Mouse (Mus musculus) bone marrow macrophage, adult 2 months (primary cell): Measurements from ENCODE around the gene Nr1d1. TPM values are rescaled to one million over a fixed set of nuclear protein-coding genes. Genes with fewer than 3 reads are reported as not detected.

Experiments
- H3K27ac ChIP-seq: 2 replicates; pipeline ENCODE4 v1.5.1; 2012; ENCODE audit warnings: low read depth, low read length; ENCODE audit not compliant: insufficient read depth
- H3K4me1 ChIP-seq: 2 replicates; pipeline ENCODE4 v1.6.1; 2012; ENCODE audit warnings: low read length; ENCODE audit not compliant: control insufficient read depth, insufficient read depth
- H3K4me3 ChIP-seq: 2 replicates; pipeline ENCODE4 v1.5.1; 2012; ENCODE audit warnings: mild to moderate bottlenecking, low read length, moderate library complexity; ENCODE audit not compliant: insufficient read depth
- CTCF ChIP-seq: IDR thresholded peaks from 2 replicates; pipeline ENCODE4 v1.5.1; 2012; ENCODE audit warnings: low read depth, mild to moderate bottlenecking, low read length, moderate library complexity
- POLR2A ChIP-seq: IDR thresholded peaks from 2 replicates; pipeline ENCODE4 v1.6.1; 2012; ENCODE audit warnings: mild to moderate bottlenecking, low read depth, low read length, borderline replicate concordance
- polyA plus RNA-seq: library from polyadenylated mRNA; stranded (reverse); fragments of >200 nt; gene quantifications from 2 replicates; pipeline ENCODE4 v1.2.4, GENCODE M21; 2012; ENCODE audit not compliant: missing spikeins, insufficient read depth, insufficient read length

Nr1d1 gene
- polyA plus RNA-seq, 1 experiment: 8.2 TPM

DNA sequence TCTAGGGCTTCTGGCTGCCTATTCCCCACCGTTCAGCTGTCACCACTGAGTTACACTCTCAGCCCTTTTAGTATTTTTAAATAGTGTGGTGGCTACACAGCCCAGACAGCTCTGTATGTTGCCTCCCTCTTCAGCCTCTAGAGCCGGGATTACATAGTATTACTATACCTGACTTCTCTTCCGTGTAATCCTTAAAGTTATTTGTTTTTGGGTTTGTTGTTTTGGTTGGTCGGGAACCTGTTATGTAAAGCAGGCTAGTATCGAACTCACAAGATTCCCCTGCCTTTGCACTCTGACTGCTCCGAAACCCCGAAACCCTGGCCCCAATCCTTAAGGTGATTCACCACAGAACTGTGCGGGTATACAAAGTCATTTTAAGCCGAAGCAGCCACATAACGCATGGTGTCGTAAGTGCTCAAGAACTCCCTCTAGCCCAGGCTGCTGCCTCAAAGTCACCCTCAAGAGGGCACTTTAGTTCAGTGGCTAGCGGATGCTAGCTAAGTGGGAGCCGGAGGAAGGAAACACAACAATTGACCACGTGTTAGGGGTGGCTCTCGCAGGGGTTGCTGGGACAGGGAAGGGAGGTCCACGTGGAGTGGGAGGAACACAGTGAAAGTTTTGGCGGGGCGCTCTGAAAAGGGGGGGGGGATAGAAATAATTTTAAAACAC is 13.6 kb upstream of the Nr1d1 start:
- TF ChIP-seq CTCF: peak; percentile 60; the same call in 1 of the 2 replicates
- no peak for TF ChIP-seq POLR2A
- Histone ChIP-seq H3K4me1 (peaks cover 46% of the 10 kb centered on the region), H3K4me3 (peak overlapping the region; percentile 78), H3K27ac (peak overlapping the region; percentile 75)

DNA sequence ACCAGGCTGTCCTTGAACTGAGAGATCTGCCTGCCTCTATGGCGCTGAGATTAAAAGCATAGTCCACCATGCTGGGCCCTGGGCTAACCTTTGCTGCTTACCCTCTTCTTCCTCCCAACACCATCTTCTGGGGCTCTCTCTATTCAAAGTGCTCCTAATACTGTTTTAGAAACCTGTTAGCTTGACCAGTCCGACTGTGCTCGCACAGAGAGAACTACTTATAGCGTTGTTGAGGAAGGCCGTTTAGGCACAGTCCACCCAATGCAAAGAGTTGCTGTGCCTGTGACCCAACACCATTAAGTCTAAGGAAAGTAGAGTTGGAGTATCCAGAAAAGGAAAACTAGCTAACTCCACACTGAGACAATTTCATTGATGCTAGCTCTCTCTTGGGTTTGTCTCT is 13.0 kb upstream of the Nr1d1 start:
- H3K4me1 ChIP-seq: peaks cover 44% of the 10 kb centered on the region
- no peak overlapping the region for H3K4me3 ChIP-seq
- no peak for TF ChIP-seq POLR2A
- TF ChIP-seq CTCF: 0 out of 2 replicates have a peak, but pooled peaks have one; percentile 0
- H3K27ac ChIP-seq: peak overlapping the region; percentile 75

DNA sequence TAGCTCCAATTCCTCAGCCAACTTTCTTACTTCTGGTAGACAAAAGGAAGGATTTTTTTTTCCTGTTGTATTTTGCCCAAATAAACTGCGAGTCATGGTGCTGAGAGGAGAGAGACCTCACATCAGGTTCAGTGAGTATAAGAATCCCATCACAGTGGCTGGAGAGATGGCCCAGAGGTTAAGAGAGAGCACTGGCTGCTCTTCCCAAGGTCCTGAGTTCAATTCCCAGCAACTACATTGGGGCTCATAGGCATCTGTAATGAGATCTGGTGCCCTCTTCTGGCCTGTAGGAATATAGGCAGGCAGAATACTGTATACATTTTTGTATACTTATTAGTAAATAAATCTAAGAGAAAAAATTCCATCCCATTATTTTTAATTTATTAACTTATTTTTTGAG is 12.6 kb upstream of the Nr1d1 start:
- Histone ChIP-seq H3K4me3 (no peak overlapping the region), H3K4me1 (peaks cover 48% of the 10 kb centered on the region), H3K27ac (no peak overlapping the region)
- TF ChIP-seq POLR2A (no peak), CTCF (0 out of 2 replicates have a peak, but pooled peaks have one; percentile 6)

DNA sequence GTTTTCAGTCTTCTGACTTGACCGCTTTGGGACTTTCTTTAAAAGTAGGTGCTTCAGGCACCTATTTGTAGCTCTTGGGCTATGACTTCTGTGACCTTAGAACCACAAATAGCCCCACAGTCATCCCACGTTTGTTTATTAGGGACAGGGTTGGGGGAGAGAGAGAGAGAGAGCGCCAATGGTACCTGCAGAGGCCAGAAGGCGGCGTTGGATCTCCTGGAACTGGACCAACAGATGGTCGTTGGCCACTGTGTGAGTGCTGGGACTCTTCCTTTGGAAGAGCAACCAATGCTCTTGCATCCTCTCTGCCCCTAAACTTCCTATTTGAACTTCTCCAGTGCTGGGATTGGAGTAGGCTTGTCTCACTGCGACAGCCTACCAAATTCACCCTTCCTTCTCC is 12.1 kb upstream of the Nr1d1 start:
- Histone ChIP-seq H3K4me1 (peaks cover 52% of the 10 kb centered on the region), H3K27ac (no peak overlapping the region), H3K4me3 (no peak overlapping the region)
- TF ChIP-seq CTCF: no peak
- no peak for TF ChIP-seq POLR2A

DNA sequence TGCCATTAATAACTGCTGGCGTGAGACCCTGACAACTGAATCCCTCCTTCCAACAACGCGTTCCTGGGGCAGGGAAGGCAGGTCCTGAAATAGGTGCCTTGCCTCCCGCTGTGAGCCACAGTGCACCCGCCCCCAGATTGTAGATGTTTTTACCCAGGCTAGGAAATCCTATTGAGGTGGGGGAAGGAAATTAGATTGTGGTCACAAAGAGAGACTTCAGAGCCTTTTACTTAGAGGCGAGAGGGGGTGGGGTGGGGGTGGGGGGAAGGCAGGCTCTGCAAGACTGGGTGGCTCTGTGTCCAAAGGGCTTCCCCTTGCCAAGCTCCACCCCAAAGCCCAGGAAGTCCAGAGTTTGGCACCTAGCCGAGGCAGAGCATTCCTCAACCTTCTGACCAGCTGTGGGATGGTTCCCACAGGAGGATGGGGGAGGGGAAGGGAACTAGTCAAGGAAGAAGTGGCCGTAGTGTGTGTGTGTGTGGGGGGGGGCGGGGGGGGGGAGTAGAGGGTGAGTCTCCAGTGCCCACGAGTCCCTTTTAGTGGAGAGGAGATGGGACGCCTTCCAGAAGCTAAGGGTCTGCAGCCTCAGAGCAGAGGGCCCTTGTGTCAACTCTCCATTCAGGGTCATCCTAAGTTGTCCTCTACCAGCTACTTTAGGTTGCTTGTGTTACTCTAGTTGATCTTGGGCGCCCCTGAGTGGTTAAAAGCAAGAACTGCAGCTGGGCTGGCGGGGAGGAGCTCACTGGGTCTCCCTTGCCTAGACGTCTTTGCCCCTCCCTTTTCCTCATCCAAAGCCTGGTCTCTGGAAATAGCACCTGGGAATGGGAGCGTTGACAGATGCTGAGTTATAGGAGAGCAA is 11.5 kb upstream of the Nr1d1 start:
- Histone ChIP-seq H3K4me1 (peaks cover 56% of the 10 kb centered on the region), H3K4me3 (peak overlapping the region; percentile 51), H3K27ac (peak overlapping the region; percentile 87)
- TF ChIP-seq CTCF (peak; percentile 74), POLR2A (no peak)

DNA sequence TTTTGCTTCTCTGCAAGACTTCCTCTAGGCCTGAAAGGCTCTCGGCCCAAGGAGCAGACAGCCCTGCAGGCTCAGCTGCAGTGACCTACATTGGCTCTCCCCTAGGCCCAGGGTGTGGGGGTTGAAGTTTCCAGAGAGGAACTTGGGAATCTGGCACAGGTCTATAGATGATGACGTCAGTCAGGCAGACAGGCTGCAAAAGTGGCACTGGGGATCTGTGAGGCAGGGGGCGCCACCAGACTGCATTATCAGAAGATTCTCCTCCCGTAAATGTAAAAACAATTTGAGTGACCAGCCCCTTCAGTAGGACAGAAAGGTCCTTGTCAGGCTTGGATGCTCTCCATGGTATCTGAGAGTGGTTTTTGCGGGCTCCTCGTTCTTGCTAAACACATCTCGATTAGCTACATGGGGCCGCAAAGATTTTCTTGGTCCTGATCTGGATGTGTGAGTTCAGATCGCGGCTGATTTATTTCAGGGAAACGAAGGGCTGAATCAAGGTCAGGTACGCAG is 10.7 kb upstream of the Nr1d1 start:
- peak overlapping the region; percentile 87 for H3K27ac ChIP-seq
- TF ChIP-seq CTCF (peak; percentile 48), POLR2A (no peak)
- peaks cover 58% of the 10 kb centered on the region for H3K4me1 ChIP-seq
- peak overlapping the region; percentile 51 for H3K4me3 ChIP-seq

DNA sequence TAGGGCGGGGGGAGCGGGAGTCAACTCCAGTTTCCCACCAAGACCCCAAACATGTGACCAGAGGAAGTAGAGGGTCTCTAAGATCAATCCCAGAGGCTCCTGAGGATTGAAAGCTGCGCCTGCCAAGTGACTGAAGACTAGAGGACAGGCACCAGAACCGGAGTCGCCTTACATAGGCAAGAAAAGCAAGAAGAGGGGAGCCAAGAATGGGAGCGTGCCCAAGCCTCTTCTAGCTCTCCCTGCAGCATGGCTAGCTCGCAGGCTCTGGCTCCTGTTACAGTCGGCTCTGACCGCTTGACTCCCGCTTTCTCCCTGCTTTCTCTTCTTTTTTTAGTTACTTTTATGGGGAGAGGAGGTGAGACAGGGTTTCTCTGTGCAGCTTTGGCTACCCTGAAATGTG is 10.1 kb upstream of the Nr1d1 start:
- Histone ChIP-seq H3K27ac (peak overlapping the region; percentile 87), H3K4me1 (peaks cover 57% of the 10 kb centered on the region), H3K4me3 (no peak overlapping the region; the same call in 1 of the 2 replicates)
- TF ChIP-seq POLR2A (no peak), CTCF (no peak)

DNA sequence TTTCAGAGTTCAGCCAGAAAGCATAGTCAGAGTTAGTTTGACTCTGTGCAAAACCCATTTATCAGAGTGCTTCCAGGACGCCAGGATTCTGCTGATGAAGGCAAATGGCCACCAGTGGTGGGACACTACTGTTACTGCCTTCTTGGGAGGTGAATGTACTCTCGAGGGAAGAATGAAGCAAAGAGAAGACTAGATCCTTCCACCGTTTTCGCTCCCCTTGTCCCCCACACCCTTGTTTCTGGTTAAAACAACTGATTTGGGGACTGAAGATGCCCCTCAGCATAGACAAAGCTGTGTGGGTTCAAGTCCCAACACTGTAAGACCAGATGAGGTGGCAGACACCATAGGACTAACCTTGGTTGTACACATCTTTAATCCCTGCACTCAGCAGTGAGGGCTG is 9.0 kb upstream of the Nr1d1 start:
- peaks cover 51% of the 10 kb centered on the region for H3K4me1 ChIP-seq
- peak overlapping the region; percentile 84; the same call in 1 of the 2 replicates for H3K27ac ChIP-seq
- no peak for TF ChIP-seq POLR2A
- TF ChIP-seq CTCF: no peak
- H3K4me3 ChIP-seq: no peak overlapping the region

DNA sequence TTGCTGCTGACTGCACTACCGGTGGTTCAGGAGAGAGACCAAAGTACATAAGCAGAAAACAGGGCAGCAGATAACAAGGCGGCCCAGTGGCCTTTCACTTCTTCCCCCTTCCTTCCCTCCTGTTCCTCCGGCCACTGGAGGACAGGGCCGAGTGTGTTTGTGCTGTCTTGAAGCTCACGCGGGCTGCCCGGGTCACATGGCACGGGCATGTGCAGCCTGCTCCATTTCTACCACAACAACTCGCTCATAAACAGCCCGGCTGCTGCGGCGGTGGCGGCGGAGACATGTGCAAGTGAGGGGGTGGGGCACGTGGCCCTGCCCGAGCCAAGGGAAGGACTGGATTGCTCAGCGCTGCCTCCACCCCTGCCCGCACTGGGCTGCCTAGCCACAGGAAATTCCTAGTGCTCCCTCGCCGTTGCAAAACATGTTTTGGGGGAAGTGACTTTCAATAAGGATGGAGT is 8.1 kb upstream of the Nr1d1 start:
- Histone ChIP-seq H3K4me1 (peaks cover 49% of the 10 kb centered on the region), H3K4me3 (peak overlapping the region; percentile 45), H3K27ac (peak overlapping the region; percentile 93)
- TF ChIP-seq CTCF (no peak), POLR2A (no peak)

DNA sequence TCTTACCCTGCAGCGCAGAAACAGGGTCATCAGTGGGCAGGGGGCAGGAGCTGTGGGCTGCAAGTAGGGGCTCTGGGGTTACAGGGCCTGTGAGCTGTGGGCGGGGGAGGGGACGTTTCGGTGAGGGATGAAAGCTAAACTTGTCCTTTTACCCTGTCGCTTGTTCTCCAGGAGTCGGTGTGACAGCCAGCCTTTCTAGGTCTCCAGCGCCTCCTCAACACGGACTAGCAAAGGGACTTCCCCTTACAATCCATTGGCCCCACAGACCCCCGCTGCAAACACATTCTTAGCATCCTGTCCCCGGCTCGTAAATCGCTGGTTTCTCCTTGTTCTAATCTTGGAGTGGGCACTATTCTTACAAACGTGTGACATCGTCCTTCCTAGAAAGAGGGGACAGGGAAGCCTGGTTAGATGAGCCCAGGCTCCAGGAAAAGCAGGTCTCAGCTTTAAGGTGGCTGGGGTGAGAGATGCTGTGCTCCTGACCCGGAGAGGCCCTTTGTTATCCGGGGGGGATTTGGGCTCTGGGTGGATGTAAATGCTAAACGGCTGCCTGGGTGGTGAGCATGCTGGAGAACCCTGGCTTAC is 7.6 kb upstream of the Nr1d1 start:
- peaks cover 51% of the 10 kb centered on the region for H3K4me1 ChIP-seq
- H3K4me3 ChIP-seq: peak overlapping the region; percentile 45
- no peak for TF ChIP-seq CTCF
- no peak for TF ChIP-seq POLR2A
- peak overlapping the region; percentile 93 for H3K27ac ChIP-seq
